Mouse (Mus musculus) midbrain, embryonic 11.5 days (tissue): ENCODE data around the gene 3110009E18Rik. TPM values are rescaled to one million over a fixed set of nuclear protein-coding genes. Genes with fewer than 3 reads are reported as not detected.
A peak's percentile ranks its signal among the peaks of the same experiment; 100 is the strongest.

Experiments
- ATAC-seq: fragments of 200-750 bp; cut with Nextera tagmentation; 2 replicates; pipeline ENCODE4 v1.8.0; 2017; ENCODE audit warnings: moderate TSS enrichment, moderate library complexity; ENCODE audit not compliant: low FRiP score
- DNase-seq: peaks from one replicate; pipeline ENCODE4 v3.0.0; 2015; ENCODE audit warnings: low spot score; ENCODE audit errors: missing footprints
- H3K27ac ChIP-seq: fragments of 300-500 bp; sonication (generic); 2 replicates; pipeline ENCODE4 v1.5.1; 2014; ENCODE audit warnings: low read depth, low read length
- H3K27me3 ChIP-seq: fragments of 300-500 bp; sonication (generic); 2 replicates; pipeline ENCODE4 v1.6.1; 2014; ENCODE audit warnings: mild to moderate bottlenecking, low read length, moderate library complexity, mixed read lengths; ENCODE audit not compliant: control insufficient read depth, insufficient read depth
- H3K36me3 ChIP-seq: fragments of 300-500 bp; sonication (generic); 2 replicates; pipeline ENCODE4 v1.6.1; 2014; ENCODE audit warnings: mild to moderate bottlenecking, low read length, moderate library complexity, mixed read lengths; ENCODE audit not compliant: control insufficient read depth, insufficient read depth
- H3K4me1 ChIP-seq: fragments of 300-500 bp; sonication (generic); 2 replicates; pipeline ENCODE4 v1.6.1; 2014; ENCODE audit warnings: low read length; ENCODE audit not compliant: control insufficient read depth, insufficient read depth
- H3K4me2 ChIP-seq: fragments of 300-500 bp; sonication (generic); 2 replicates; pipeline ENCODE4 v1.6.1; 2014; ENCODE audit warnings: mild to moderate bottlenecking, moderate library complexity
- H3K4me3 ChIP-seq: fragments of 300-500 bp; sonication (generic); 2 replicates; pipeline ENCODE4 v1.5.1; 2014; ENCODE audit warnings: low read depth, low read length
- H3K9ac ChIP-seq: fragments of 300-500 bp; sonication (generic); 2 replicates; pipeline ENCODE4 v1.6.1; 2014; ENCODE audit warnings: low read length
- H3K9me3 ChIP-seq: fragments of 300-500 bp; sonication (generic); 2 replicates; pipeline ENCODE4 v1.6.1; 2016; ENCODE audit warnings: low read length; ENCODE audit not compliant: control insufficient read depth
- WGBS: fragments of 180-500 bp; shearing (Covaris S2); extraction: QIAGEN DNeasy Blood & Tissue Kit; methylation state at CpG from one replicate; pipeline ENCODE4 v1.1.7; 2014; 5-methylcytosine and 5-hydroxymethylcytosine counted together
- polyA plus RNA-seq: library from polyadenylated mRNA; unstranded; fragments of >200 nt; fragmentation: Nextera tagmentation; extraction: Ambion mirVana; gene quantifications from 2 replicates; pipeline ENCODE4 v1.2.1, GENCODE M21; 2014

The 3110009E18Rik gene
- polyA plus RNA-seq, 1 experiment from 2014 or later: 27.1 TPM

GRCm38 (mm10) chr1:120176313-120176712 is 55.3 kb downstream of the 3110009E18Rik start:
- Histone ChIP-seq H3K27me3 (no peaks in the 10 kb centered on the region), H3K36me3 (no peaks in the 10 kb centered on the region), H3K9me3 (no peaks in the 10 kb centered on the region), H3K4me3 (no peak overlapping the region), H3K27ac (no peak overlapping the region), H3K9ac (no peak overlapping the region), H3K4me2 (no peak overlapping the region), H3K4me1 (peaks cover 5% of the 10 kb centered on the region)
- DNase-seq (no peak), ATAC-seq (0 out of 2 replicates have a peak, but pooled peaks have one; percentile 19)
- WGBS: 43% methylated on average over 14 of the region's 14 CpGs

GRCm38 (mm10) chr1:120177141-120177540 is 56.2 kb downstream of the 3110009E18Rik start:
- H3K9ac ChIP-seq: no peak overlapping the region
- WGBS: 91% methylated on average over 8 of the region's 8 CpGs
- ATAC-seq: no peak

GRCm38 (mm10) chr1:120186204-120186603 is 65.2 kb downstream of the 3110009E18Rik start:
- WGBS: 42% methylated on average over 6 of the region's 6 CpGs
- Histone ChIP-seq H3K27me3 (no peaks in the 10 kb centered on the region), H3K36me3 (no peaks in the 10 kb centered on the region), H3K9me3 (no peaks in the 10 kb centered on the region; the same call in 1 of the 2 replicates), H3K4me2 (no peak overlapping the region), H3K4me1 (peaks cover 3% of the 10 kb centered on the region; the same call in 1 of the 2 replicates), H3K4me3 (no peak overlapping the region), H3K27ac (no peak overlapping the region), H3K9ac (no peak overlapping the region)
- DNase-seq (no peak), ATAC-seq (peak; percentile 78)

More at GRCm38 (mm10) chr1:120177141-120177540, 56.2 kb downstream of the 3110009E18Rik start:
- no peaks in the 10 kb centered on the region for H3K9me3 ChIP-seq
- no peaks in the 10 kb centered on the region for H3K27me3 ChIP-seq
- H3K4me1 ChIP-seq: peaks cover 5% of the 10 kb centered on the region
- no peaks in the 10 kb centered on the region for H3K36me3 ChIP-seq
- no peak overlapping the region for H3K4me3 ChIP-seq
- H3K27ac ChIP-seq: no peak overlapping the region
- no peak overlapping the region for H3K4me2 ChIP-seq
- no peak for DNase-seq

- no peaks in the 10 kb centered on the region; the same call in 1 of the 2 replicates for H3K9me3 ChIP-seq
- H3K4me1 ChIP-seq: peaks cover 3% of the 10 kb centered on the region; the same call in 1 of the 2 replicates
- no peak overlapping the region for H3K4me3 ChIP-seq
- H3K4me2 ChIP-seq: no peak overlapping the region
- H3K36me3 ChIP-seq: no peaks in the 10 kb centered on the region
- peak; percentile 81; the same call in 1 of the 2 replicates for ATAC-seq
- H3K9ac ChIP-seq: no peak overlapping the region
- WGBS: 29% methylated on average over 9 of the region's 9 CpGs
- no peak for DNase-seq
- H3K27ac ChIP-seq: no peak overlapping the region
- H3K27me3 ChIP-seq: no peaks in the 10 kb centered on the region
Observed at GRCm38 (mm10) chr1:120186655-120187054, 65.7 kb downstream of the 3110009E18Rik start.

- no peak overlapping the region for H3K27ac ChIP-seq
- H3K4me3 ChIP-seq: no peak overlapping the region
- H3K9me3 ChIP-seq: no peaks in the 10 kb centered on the region; the same call in 1 of the 2 replicates
- H3K9ac ChIP-seq: no peak overlapping the region
- DNase-seq (peak; percentile 86), ATAC-seq (peak; percentile 80)
- no peaks in the 10 kb centered on the region for H3K36me3 ChIP-seq
- 46% methylated on average over 7 of the region's 7 CpGs for WGBS
- no peaks in the 10 kb centered on the region for H3K27me3 ChIP-seq
- no peak overlapping the region for H3K4me2 ChIP-seq
- H3K4me1 ChIP-seq: peaks cover 3% of the 10 kb centered on the region; the same call in 1 of the 2 replicates
Observed at GRCm38 (mm10) chr1:120187059-120187458, 66.1 kb downstream of the 3110009E18Rik start.

GRCm38 (mm10) chr1:120189206-120189605 is 68.2 kb downstream of the 3110009E18Rik start:
- Histone ChIP-seq H3K27ac (no peak overlapping the region), H3K4me2 (no peak overlapping the region), H3K36me3 (no peaks in the 10 kb centered on the region), H3K4me3 (no peak overlapping the region), H3K27me3 (no peaks in the 10 kb centered on the region), H3K4me1 (peaks cover 3% of the 10 kb centered on the region; the same call in 1 of the 2 replicates), H3K9me3 (no peaks in the 10 kb centered on the region; the same call in 1 of the 2 replicates), H3K9ac (no peak overlapping the region)
- WGBS: 88% methylated on average over 6 of the region's 6 CpGs
- DNase-seq (peak; percentile 39), ATAC-seq (no peak)

GRCm38 (mm10) chr1:120190300-120190699 is 69.3 kb downstream of the 3110009E18Rik start:
- Histone ChIP-seq H3K9ac (no peak overlapping the region), H3K36me3 (no peaks in the 10 kb centered on the region), H3K27ac (no peak overlapping the region), H3K4me1 (peaks cover 3% of the 10 kb centered on the region; the same call in 1 of the 2 replicates), H3K27me3 (no peaks in the 10 kb centered on the region), H3K4me3 (no peak overlapping the region), H3K9me3 (no peaks in the 10 kb centered on the region; the same call in 1 of the 2 replicates), H3K4me2 (no peak overlapping the region)
- 92% methylated on average over 2 of the region's 2 CpGs for WGBS
- ATAC-seq: no peak
- DNase-seq: peak; percentile 31

- Histone ChIP-seq H3K4me3 (no peak overlapping the region), H3K27ac (no peak overlapping the region), H3K9me3 (no peaks in the 10 kb centered on the region; the same call in 1 of the 2 replicates), H3K9ac (no peak overlapping the region), H3K36me3 (no peaks in the 10 kb centered on the region), H3K27me3 (no peaks in the 10 kb centered on the region), H3K4me1 (peaks cover 3% of the 10 kb centered on the region; the same call in 1 of the 2 replicates), H3K4me2 (no peak overlapping the region)
- 91% methylated on average over 6 of the region's 6 CpGs for WGBS
- peak; percentile 51 for DNase-seq
- no peak for ATAC-seq
Observed at GRCm38 (mm10) chr1:120190946-120191345, 70.0 kb downstream of the 3110009E18Rik start.

GRCm38 (mm10) chr1:120192321-120192720 is 71.3 kb downstream of the 3110009E18Rik start:
- Histone ChIP-seq H3K4me3 (no peak overlapping the region), H3K4me1 (no peaks in the 10 kb centered on the region), H3K9ac (no peak overlapping the region), H3K27me3 (no peaks in the 10 kb centered on the region), H3K9me3 (no peaks in the 10 kb centered on the region; the same call in 1 of the 2 replicates), H3K27ac (no peak overlapping the region), H3K4me2 (no peak overlapping the region), H3K36me3 (no peaks in the 10 kb centered on the region)
- no peak for ATAC-seq
- peak; percentile 69 for DNase-seq
- 74% methylated on average over 6 of the region's 6 CpGs for WGBS
